In genomic region chr17:47230715-47231114, GRCm38 (mm10) we compare ENCODE assay signal across 9 mouse cellular contexts.
DNase-seq lines count a peak whose midpoint lies in the region; TF ChIP-seq lines count a peak whose summit lies in the region.
"Had no signal": no experiment of that assay in that cellular context is flagged by ENCODE, and none has a peak within 500 bp of the region (broad histone marks: within the 10 kb centered on the region; RNA-seq: fewer than 3 reads in every experiment).

No protein-coding gene starts in this region.

- no peak for TF ChIP-seq POLR2A in kidney, adult 2 months (IDR thresholded peaks at IDR 0.05; ENCODE audit: low read depth, low read length)
- no peak for TF ChIP-seq POLR2A in thymus, adult 2 months (IDR thresholded peaks at IDR 0.05; ENCODE audit: control insufficient read depth, extremely low read depth, insufficient read depth, low read length, poor library complexity)
- TF ChIP-seq POLR2A in olfactory bulb, adult 2 months (IDR thresholded peaks at IDR 0.05; ENCODE audit: insufficient read depth, low read depth, low read length), result no peak

- TF ChIP-seq CTCF in kidney, adult 2 months (conservative IDR thresholded peaks at IDR 0.05; ENCODE audit: insufficient read depth, insufficient read length, low read depth, low read length), result 0 out of 2 replicates have a peak, but pooled peaks have one; percentile 19
- peak; percentile 62; the same call in 1 of the 2 replicates for TF ChIP-seq CTCF in thymus, adult 2 months (IDR thresholded peaks at IDR 0.05; ENCODE audit: borderline replicate concordance, control insufficient read depth, extremely low read depth, insufficient read depth, low read length, poor library complexity)
- TF ChIP-seq CTCF in olfactory bulb, adult 2 months (IDR thresholded peaks at IDR 0.05; ENCODE audit: insufficient read depth, low read depth, low read length), result 0 out of 2 replicates have a peak, but pooled peaks have one; percentile 10

- H3K4me1 ChIP-seq in kidney, adult 2 months (ENCODE audit: control insufficient read depth, insufficient read depth, low read length), result no peaks in the 10 kb centered on the region
- H3K4me1 ChIP-seq in thymus, adult 2 months (replicated peaks; ENCODE audit: control insufficient read depth, insufficient read depth, low read length), result peaks cover 20% of the 10 kb centered on the region
- H3K4me1 ChIP-seq in olfactory bulb, adult 2 months (ENCODE audit: control insufficient read depth, insufficient read depth, low read length), result peaks cover 22% of the 10 kb centered on the region

- DNase-seq in kidney, adult 2 months, result no peak
- DNase-seq in kidney, adult 18-20 months, result no peak
- DNase-seq in thymus, adult 2 months, result peak; percentile 23
- no peak for DNase-seq in thymus, postnatal 36 days
- peak; percentile 74 for DNase-seq in R1 (ENCODE audit: low read depth, low spot score)
- DNase-seq in embryo, embryonic 10 days (ENCODE audit: low spot score), result no peak
- DNase-seq in gastrocnemius, postnatal 25 days, result no peak
- DNase-seq: kidney, adult 9 months had no signal

- 96% methylated on average over 10 of the region's 10 CpGs for WGBS in kidney, adult 2 months
- 93% methylated on average over 10 of the region's 10 CpGs for WGBS in thymus, adult 2 months
- 96% methylated on average over 10 of the region's 10 CpGs for WGBS in olfactory bulb, adult 2 months

- no peak overlapping the region for H3K4me3 ChIP-seq in kidney, adult 2 months (ENCODE audit: insufficient read depth, low read depth, low read length)
- no peak overlapping the region for H3K4me3 ChIP-seq in thymus, adult 2 months (ENCODE audit: control insufficient read depth, insufficient read depth, low read length)
- no peak overlapping the region for H3K4me3 ChIP-seq in olfactory bulb, adult 2 months (ENCODE audit: insufficient read depth, low read depth, low read length)

- H3K36me3 ChIP-seq in kidney, adult 2 months (ENCODE audit: control insufficient read depth, insufficient read depth, low read length), result no peaks in the 10 kb centered on the region
- H3K36me3 ChIP-seq in thymus, adult 2 months (ENCODE audit: control insufficient read depth, insufficient read depth, low read length), result no peaks in the 10 kb centered on the region; the same call in 1 of the 2 replicates

- H3K27me3 ChIP-seq in kidney, adult 2 months (replicated peaks; ENCODE audit: control insufficient read depth, insufficient read depth, low read length), result no peaks in the 10 kb centered on the region
- no peaks in the 10 kb centered on the region for H3K27me3 ChIP-seq in thymus, adult 2 months (ENCODE audit: control insufficient read depth, insufficient read depth, low read length)

- no peak overlapping the region for H3K27ac ChIP-seq in kidney, adult 2 months (ENCODE audit: insufficient read depth, low read depth, low read length)
- H3K27ac ChIP-seq in thymus, adult 2 months (ENCODE audit: control insufficient read depth, insufficient read depth, low read length), result no peak overlapping the region
- H3K27ac ChIP-seq in olfactory bulb, adult 2 months (ENCODE audit: insufficient read depth, low read depth, low read length), result no peak overlapping the region

Comparison
In these comparisons a context has a peak if more than half of its experiments do, and no peak if none do; other contexts are left out.
1. DNase-seq: peak in thymus, adult 2 months (single experiment) and R1 (single experiment); none in kidney, adult 2 months (single experiment), kidney, adult 18-20 months (single experiment), thymus, postnatal 36 days (0 of 2), embryo, embryonic 10 days (single experiment) and gastrocnemius, postnatal 25 days (single experiment).
2. CTCF ChIP-seq: peak in every context shown above with its lines; median percentile 62 in thymus, adult 2 months; 19 in kidney, adult 2 months; 10 in olfactory bulb, adult 2 months.